Mouse (Mus musculus): ENCODE results near the gene Bcar3. TPM values are rescaled to one million over a fixed set of nuclear protein-coding genes. Genes with fewer than 3 reads are reported as not detected.

Bcar3 gene
- polyA plus RNA-seq, 1 experiment from 2014 or later, result 5.9 TPM

DNA sequence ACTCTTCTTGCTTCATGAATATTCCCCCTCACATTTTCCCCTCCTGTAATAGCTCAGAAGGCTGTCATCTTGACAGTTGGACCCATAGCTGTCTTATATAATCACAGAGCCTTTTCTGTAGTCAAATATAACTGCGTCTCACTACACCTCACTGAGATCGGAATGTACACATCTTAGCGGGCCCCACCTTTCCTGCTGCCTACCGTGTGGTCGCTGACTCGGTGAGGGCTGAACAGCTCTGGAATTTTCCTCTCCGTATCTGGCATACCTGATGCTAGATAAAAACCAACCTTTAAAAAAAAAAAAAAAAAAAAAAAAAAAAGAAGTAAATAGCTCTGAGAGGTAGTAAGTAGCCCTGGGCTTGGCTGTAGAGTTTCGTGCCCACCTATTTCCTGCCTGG is 164.8 kb downstream of the Bcar3 start:
- Histone ChIP-seq H3K36me3 (no peaks in the 10 kb centered on the region), H3K9ac (no peak overlapping the region), H3K4me1 (replicated peaks) (peaks cover 32% of the 10 kb centered on the region), H3K27me3 (no peaks in the 10 kb centered on the region), H3K27ac (replicated peaks) (no peak overlapping the region), H3K9me3 (no peaks in the 10 kb centered on the region), H3K4me3 (no peak overlapping the region), H3K4me2 (no peak overlapping the region)
- no peak for ATAC-seq (ENCODE audit: low FRiP score, low read depth)
- 83% methylated on average over 8 of the region's 8 CpGs for WGBS

DNA sequence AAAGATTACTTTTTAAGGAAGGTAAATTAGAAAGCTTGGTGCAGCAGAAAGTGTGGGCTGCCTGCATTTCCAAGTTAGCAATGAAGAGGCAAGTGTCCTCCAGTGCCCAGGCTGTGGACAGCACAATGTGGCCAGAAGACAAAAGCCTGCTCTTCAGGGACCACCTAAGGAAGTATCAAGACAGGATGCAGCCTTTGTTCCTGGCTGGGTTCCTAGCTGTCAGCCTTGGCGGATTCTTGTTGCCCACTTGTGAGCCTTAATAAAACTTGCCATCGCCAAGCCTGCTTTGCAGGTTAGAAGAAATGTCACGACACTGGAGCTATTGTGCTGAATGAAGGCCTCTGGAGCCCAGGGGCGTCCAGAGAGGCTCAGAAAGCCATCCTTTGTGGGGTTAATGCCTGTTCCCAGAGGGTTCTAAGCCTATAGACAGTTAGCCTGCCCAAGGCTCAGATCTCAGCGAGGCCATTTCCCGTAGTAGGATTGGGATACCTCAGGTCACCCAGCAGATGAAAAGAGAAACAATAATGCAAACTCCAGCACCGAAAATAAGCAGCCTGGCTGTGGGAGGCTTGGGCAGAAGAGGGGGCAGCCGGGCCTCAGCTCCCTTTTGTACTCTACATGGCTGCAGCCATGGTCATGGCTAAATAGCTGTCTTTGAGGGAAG is 167.0 kb downstream of the Bcar3 start:
- Histone ChIP-seq H3K27ac (replicated peaks) (peak overlapping the region; percentile 14), H3K9ac (0 out of 2 replicates have a peak overlapping the region, but pooled peaks have one; percentile 0), H3K36me3 (no peaks in the 10 kb centered on the region), H3K4me2 (peak overlapping the region; percentile 36; the same call in 1 of the 2 replicates), H3K27me3 (no peaks in the 10 kb centered on the region), H3K9me3 (no peaks in the 10 kb centered on the region), H3K4me3 (no peak overlapping the region), H3K4me1 (replicated peaks) (peaks cover 32% of the 10 kb centered on the region)
- ATAC-seq (ENCODE audit: low FRiP score, low read depth), result 0 out of 2 replicates have a peak, but pooled peaks have one; percentile 29
- WGBS, result 17% methylated on average over 8 of the region's 8 CpGs

DNA sequence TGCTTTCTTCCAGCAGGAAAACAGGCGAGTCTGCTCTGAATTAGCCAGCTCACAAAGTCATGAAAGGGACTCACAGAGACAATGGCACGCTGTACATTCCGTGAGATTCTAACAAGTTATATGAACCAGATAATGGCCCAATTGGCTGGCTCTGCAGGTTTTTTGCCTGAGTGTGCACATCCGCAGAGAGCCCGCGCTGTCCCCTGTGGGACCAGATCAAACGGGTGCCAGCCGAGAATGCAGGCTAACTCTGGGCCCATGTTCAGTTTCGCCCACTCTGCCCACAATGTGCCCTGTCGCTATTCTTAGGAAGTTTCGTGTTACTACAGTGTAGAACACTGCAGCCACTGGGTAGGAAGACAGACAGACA is 167.6 kb downstream of the Bcar3 start:
- Histone ChIP-seq H3K9me3 (no peaks in the 10 kb centered on the region), H3K36me3 (no peaks in the 10 kb centered on the region), H3K4me2 (peak overlapping the region; percentile 36; the same call in 1 of the 2 replicates), H3K4me1 (replicated peaks) (peaks cover 32% of the 10 kb centered on the region), H3K27ac (replicated peaks) (peak overlapping the region; percentile 14), H3K4me3 (no peak overlapping the region), H3K9ac (no peak overlapping the region), H3K27me3 (no peaks in the 10 kb centered on the region)
- ATAC-seq (ENCODE audit: low FRiP score, low read depth), result peak; percentile 13; the same call in 1 of the 2 replicates
- 24% methylated on average over 11 of the region's 11 CpGs for WGBS

DNA sequence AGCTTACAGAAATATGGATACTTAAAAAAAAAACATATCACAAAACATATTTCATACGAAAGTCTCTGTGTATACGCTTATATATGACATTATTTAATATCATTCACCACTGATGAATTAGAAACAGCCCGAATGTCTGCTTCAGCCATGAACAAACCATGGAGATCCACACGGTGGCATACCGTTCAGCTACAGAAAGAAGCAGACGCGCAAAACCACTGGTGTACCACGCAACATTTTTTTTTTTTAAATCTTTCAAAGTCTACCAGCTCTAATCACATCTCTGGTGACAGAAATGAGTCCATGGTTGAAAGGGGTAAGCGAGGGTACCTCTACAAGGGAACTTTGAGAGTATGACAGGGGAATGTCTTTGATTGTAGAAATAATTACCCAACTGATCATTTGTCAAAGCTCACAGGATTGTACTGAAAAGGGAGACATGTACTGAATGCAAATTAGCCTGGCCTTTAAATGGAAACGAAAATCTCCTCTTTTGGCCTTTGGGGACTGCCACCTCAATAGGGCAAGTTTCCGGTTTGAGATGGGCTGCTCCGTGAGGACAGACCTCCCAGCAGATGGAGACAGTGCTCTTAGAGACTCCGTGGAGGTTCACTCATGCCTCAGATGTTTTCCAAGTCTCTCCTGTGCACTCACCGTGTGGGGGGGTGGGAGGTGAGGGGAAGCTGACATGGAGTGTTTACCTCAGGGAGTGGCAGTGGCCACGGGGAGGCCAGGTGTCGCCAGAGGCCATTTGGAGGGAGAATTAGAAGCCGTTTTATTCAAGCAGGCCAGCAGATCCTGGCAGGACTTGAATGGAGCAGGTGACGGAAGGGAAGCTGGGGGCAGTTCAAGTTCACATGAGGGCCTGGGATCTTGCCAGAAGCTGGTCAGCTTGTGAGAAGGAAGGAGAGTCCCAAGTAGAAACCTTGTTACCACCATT is 168.3 kb downstream of the Bcar3 start:
- peaks cover 32% of the 10 kb centered on the region for H3K4me1 ChIP-seq (replicated peaks)
- no peaks in the 10 kb centered on the region for H3K9me3 ChIP-seq
- H3K4me2 ChIP-seq, result peak overlapping the region; percentile 36
- ATAC-seq (ENCODE audit: low FRiP score, low read depth), result no peak; the same call in 1 of the 2 replicates
- no peaks in the 10 kb centered on the region for H3K27me3 ChIP-seq
- no peak overlapping the region for H3K4me3 ChIP-seq
- H3K36me3 ChIP-seq, result no peaks in the 10 kb centered on the region
- peak overlapping the region; percentile 14; the same call in 1 of the 2 replicates for H3K27ac ChIP-seq (replicated peaks)
- 27% methylated on average over 18 of the region's 18 CpGs for WGBS
- no peak overlapping the region for H3K9ac ChIP-seq

DNA sequence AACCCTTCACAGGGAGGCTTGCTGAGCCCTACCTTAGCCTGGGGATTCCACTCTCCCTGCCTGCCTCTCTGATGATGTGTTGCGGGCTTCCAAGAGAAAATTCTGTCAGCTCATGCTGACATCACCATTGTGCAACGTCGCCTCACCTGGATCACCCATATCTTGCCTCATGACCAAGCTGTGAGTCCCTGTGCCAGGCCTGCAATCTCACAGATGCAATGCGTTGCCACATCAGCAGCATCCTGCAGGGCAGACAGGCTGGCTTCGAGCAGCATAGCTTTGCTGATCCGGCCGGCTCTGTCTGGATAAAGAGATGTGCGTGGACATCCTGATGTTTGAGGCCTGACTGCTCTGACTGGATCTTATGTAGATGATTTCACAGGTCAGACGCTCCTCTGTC is 169.2 kb downstream of the Bcar3 start:
- 78% methylated on average over 9 of the region's 9 CpGs for WGBS
- no peak for ATAC-seq (ENCODE audit: low FRiP score, low read depth)
- Histone ChIP-seq H3K9ac (no peak overlapping the region), H3K4me3 (no peak overlapping the region), H3K36me3 (no peaks in the 10 kb centered on the region), H3K4me2 (no peak overlapping the region), H3K27ac (replicated peaks) (no peak overlapping the region), H3K4me1 (replicated peaks) (peaks cover 32% of the 10 kb centered on the region), H3K9me3 (no peaks in the 10 kb centered on the region), H3K27me3 (no peaks in the 10 kb centered on the region)

DNA sequence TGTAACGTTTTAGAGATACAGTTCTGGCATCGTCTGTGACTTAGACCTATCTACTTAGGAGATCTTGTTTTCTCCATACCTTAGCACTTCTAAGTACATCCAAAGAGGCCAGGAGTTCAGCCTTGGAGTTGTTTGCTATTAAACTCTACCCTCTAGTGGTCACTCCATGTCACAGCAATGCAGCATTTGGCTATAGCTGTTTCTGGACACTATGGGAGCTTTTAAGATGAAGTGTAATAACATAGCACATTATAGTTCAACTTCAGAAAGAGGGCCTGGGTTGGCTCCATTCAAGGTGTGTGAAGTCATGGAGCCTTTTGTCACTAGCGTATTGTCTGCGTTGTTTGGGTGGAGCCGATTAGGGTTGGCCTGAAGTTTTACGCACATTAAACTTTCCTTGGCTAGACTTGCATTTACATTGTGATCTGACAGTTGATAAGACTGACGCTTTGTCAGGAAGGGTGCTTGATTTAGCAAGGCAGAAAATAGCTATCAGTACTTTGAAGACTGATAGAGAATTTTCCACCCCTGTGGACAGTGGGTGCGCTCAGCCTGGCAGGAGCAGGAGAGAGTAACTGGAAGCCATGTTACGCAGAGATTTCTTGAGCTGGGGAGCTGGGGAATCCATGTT is 172.3 kb downstream of the Bcar3 start:
- Histone ChIP-seq H3K4me2 (no peak overlapping the region), H3K36me3 (no peaks in the 10 kb centered on the region), H3K4me1 (replicated peaks) (peaks cover 23% of the 10 kb centered on the region), H3K27ac (replicated peaks) (no peak overlapping the region), H3K27me3 (no peaks in the 10 kb centered on the region), H3K9me3 (no peaks in the 10 kb centered on the region), H3K4me3 (no peak overlapping the region), H3K9ac (no peak overlapping the region)
- WGBS, result 48% methylated on average over 9 of the region's 9 CpGs
- ATAC-seq (ENCODE audit: low FRiP score, low read depth), result peak; percentile 51; the same call in 1 of the 2 replicates

DNA sequence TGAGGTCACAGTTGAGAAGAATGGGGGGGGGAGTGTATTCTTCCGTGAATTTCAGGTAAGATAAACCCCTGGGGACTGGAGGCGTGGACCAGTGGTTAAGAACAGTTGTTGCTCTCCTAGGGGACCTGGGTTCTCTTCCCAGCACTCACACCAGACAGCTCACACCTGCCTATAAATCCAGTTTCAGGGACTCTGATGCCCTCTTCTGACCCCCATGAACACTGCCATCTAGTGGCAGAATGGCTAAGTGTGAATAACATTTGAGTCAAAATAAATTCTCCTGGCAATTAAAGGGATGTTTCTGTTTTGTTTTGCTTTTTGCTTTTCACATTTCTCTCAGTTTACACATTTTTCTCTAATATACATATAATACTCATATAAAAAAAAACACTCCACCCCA is 174.0 kb downstream of the Bcar3 start:
- ATAC-seq (ENCODE audit: low FRiP score, low read depth), result no peak
- Histone ChIP-seq H3K9ac (no peak overlapping the region), H3K27ac (replicated peaks) (no peak overlapping the region), H3K36me3 (no peaks in the 10 kb centered on the region), H3K9me3 (no peaks in the 10 kb centered on the region), H3K4me3 (no peak overlapping the region), H3K4me2 (no peak overlapping the region), H3K27me3 (no peaks in the 10 kb centered on the region), H3K4me1 (replicated peaks) (peaks cover 5% of the 10 kb centered on the region)
- WGBS, result 66% methylated on average over 2 of the region's 2 CpGs

DNA sequence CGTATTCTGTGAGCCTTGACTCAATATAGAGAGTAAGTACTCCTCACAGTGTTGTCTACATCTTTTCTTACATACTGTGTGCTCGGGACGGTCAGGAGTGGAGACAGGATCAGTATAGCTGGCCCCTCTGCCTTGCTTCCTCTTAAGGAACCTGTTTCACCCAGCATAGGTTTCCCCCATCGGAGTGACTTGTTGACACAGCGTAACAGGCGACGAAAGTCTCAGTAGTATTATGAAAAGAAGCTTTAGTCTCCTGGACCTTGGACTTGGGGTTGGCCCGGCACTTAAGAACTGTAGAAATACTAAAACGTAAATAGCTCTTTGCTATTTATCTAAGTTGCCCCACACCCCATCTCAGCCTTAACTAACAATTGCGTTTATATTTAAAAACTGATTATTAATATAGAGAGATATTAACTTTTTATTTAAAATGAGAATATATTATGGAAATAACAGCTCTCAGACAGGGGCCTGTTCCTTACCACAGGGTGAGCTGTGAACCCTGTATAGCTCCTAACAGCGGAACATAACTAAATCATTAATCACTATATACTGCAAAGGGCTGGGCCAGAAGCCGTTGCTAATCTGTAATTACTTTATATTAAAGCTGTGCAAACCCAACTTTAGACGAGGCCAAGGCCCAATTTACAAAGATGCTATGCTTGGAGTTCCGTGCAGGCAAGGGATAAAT is 176.5 kb downstream of the Bcar3 start:
- no peaks in the 10 kb centered on the region for H3K27me3 ChIP-seq
- WGBS, result 80% methylated on average over 14 of the region's 14 CpGs
- no peak for ATAC-seq (ENCODE audit: low FRiP score, low read depth)
- H3K36me3 ChIP-seq, result no peaks in the 10 kb centered on the region
- no peak overlapping the region for H3K4me3 ChIP-seq
- H3K27ac ChIP-seq (replicated peaks), result no peak overlapping the region
- H3K4me2 ChIP-seq, result no peak overlapping the region
- no peak overlapping the region for H3K9ac ChIP-seq
- no peaks in the 10 kb centered on the region for H3K9me3 ChIP-seq
- H3K4me1 ChIP-seq (replicated peaks), result peaks cover 10% of the 10 kb centered on the region

DNA sequence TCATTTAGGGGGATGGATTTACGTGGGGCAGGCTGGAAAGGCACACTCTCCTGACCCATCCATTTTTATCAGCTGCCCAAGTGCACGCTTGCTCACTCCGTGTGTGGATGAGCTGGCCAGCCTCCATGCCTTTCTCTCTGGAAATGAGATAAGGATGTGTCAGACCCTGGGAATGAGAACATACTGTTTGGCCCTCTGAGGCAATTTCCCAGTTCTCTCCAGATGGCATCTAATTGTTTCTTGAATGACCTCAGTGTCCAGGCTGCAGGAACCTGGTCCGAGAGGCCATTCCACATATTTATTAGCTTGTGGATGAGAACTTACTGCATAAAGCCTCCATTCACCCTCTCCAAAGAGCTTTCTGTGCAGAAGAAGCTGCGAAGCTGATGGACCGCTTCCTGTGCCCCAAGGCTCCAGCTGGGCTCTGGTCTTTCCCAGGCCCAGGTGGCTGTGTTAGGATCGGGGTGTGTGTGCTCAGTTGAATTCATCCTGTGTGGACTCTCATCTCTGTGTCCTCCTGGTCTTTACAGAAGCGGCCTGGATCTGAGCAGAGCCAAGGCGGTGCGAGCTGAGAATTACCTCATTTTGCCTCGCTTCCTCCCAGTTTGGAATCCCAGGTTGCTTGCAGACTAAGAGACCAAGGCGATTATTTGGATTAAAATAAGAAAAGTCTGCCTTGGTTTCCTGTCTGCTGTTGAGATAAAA is 177.2 kb downstream of the Bcar3 start:
- Histone ChIP-seq H3K9me3 (no peaks in the 10 kb centered on the region), H3K27me3 (no peaks in the 10 kb centered on the region), H3K27ac (replicated peaks) (no peak overlapping the region), H3K4me2 (no peak overlapping the region), H3K4me1 (replicated peaks) (peaks cover 17% of the 10 kb centered on the region), H3K9ac (no peak overlapping the region), H3K36me3 (no peaks in the 10 kb centered on the region), H3K4me3 (no peak overlapping the region)
- 64% methylated on average over 12 of the region's 12 CpGs for WGBS
- ATAC-seq (ENCODE audit: low FRiP score, low read depth), result no peak

DNA sequence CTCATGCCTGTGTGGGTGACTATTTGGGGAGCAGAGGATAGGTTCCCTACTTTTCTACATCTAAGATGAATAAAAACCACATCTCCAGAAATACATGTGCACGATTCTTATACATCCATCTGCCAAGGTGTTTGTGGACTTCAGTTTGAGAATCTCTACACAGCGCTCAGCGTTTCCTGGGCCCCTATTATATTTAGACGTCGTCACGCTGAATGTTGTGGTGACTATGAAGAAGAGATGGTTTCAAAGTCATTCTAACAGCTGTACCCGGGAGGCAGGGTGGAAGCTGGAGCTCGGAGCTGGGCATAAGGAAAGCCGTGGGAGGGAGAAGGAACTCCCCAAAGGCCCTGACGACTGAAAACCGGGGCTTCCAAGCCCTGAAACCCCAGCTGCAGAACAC is 178.5 kb downstream of the Bcar3 start:
- Histone ChIP-seq H3K4me2 (no peak overlapping the region), H3K36me3 (no peaks in the 10 kb centered on the region), H3K4me3 (no peak overlapping the region), H3K4me1 (replicated peaks) (peaks cover 29% of the 10 kb centered on the region), H3K9me3 (no peaks in the 10 kb centered on the region), H3K27ac (replicated peaks) (no peak overlapping the region), H3K9ac (no peak overlapping the region), H3K27me3 (no peaks in the 10 kb centered on the region)
- 84% methylated on average over 11 of the region's 11 CpGs for WGBS
- no peak for ATAC-seq (ENCODE audit: low FRiP score, low read depth)

DNA sequence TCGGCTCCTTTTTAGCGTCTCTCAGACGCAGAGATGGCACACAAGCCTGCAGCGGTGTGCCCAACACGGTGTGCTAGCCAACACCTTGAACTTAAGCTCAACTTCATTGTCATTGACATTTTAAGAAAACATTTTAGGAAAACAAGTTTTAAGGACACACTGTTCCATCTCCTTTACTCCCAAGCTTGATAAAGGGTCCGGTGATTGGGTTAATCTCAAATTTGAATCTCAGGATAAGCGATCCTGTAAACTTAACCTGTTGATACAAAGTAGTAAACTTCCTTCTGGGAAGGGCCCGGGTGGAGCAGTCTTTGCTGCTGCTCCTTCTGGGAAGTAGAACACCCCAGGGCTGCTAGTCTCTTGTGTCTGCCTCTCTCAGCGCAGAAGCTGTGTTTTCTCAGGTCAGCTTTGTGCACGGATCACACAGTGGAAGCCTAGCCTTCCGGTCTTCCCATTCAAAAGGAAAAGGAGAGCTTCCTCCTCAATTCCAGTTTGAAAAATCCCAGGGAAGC is 179.6 kb downstream of the Bcar3 start:
- no peak for ATAC-seq (ENCODE audit: low FRiP score, low read depth)
- no peak overlapping the region for H3K27ac ChIP-seq (replicated peaks)
- H3K4me1 ChIP-seq (replicated peaks), result peaks cover 41% of the 10 kb centered on the region
- no peak overlapping the region for H3K4me2 ChIP-seq
- whole genome bisulfite sequencing, result 83% methylated on average over 11 of the region's 11 CpGs
- H3K9ac ChIP-seq, result no peak overlapping the region
- H3K36me3 ChIP-seq, result no peaks in the 10 kb centered on the region
- no peaks in the 10 kb centered on the region for H3K9me3 ChIP-seq
- no peak overlapping the region for H3K4me3 ChIP-seq
- no peaks in the 10 kb centered on the region for H3K27me3 ChIP-seq
